Mouse (Mus musculus) lung, adult 2 months (tissue): ENCODE results near the gene Sbsn. TPM values are rescaled to one million over a fixed set of nuclear protein-coding genes. Genes with fewer than 3 reads are reported as not detected.
A peak's percentile ranks its signal among the peaks of the same experiment; 100 is the strongest.

Experiments used
- DNase-seq: peaks from one replicate; pipeline ENCODE4 v3.0.0; 2022
- H3K4me1 ChIP-seq: fragments of 200-500 bp; 2 replicates; pipeline ENCODE4 v1.6.1; 2011; ENCODE audit warnings: low read length; ENCODE audit not compliant: control insufficient read depth, insufficient read depth
- H3K4me3 ChIP-seq: fragments of 200-500 bp; replicated peaks from 2 replicates; pipeline ENCODE3; 2011; ENCODE audit warnings: low read depth, mild to moderate bottlenecking, control low read depth, low read length; ENCODE audit errors: extremely low read depth
- CTCF ChIP-seq: fragments of 200-500 bp; IDR thresholded peaks from 2 replicates; pipeline ENCODE4 v1.5.1; 2011; ENCODE audit warnings: mild to moderate bottlenecking, low read length, control low read depth; ENCODE audit not compliant: insufficient read depth
- POLR2A ChIP-seq: fragments of 200-500 bp; IDR thresholded peaks from 2 replicates; pipeline ENCODE4 v1.6.1; 2011; ENCODE audit warnings: low read depth, mild to moderate bottlenecking, control low read depth, low read length, borderline replicate concordance; ENCODE audit errors: extremely low read depth
- WGBS: fragments of 180-500 bp; shearing (Covaris S2); methylation state at CpG from one replicate; pipeline ENCODE4 v1.1.7; 2018; 5-methylcytosine and 5-hydroxymethylcytosine counted together
- polyA plus RNA-seq: library from polyadenylated mRNA; depleted of rRNA; stranded (reverse); fragments of >200 nt; gene quantifications from 2 replicates; pipeline ENCODE4 v1.2.3, GENCODE M21; 2012

Sbsn gene
- polyA plus RNA-seq, 1 experiment = 60.4 TPM

GRCm38 (mm10) chr7:30749824-30750606, 1.3 kb upstream of the Sbsn start:
- no peak overlapping the region for H3K4me3 ChIP-seq
- DNase-seq = no peak
- TF ChIP-seq POLR2A (no peak), CTCF (no peak)
- H3K4me1 ChIP-seq = no peaks in the 10 kb centered on the region
- WGBS = 71% methylated on average over 13 of the region's 13 CpGs

GRCm38 (mm10) chr7:30757001-30757400, 5.7 kb downstream of the Sbsn start:
- no peak for TF ChIP-seq POLR2A
- TF ChIP-seq CTCF = no peak
- Histone ChIP-seq H3K4me3 (no peak overlapping the region), H3K4me1 (no peaks in the 10 kb centered on the region)
- DNase-seq = no peak
- 63% methylated on average over 3 of the region's 3 CpGs for WGBS

GRCm38 (mm10) chr7:30758853-30759252, 7.6 kb downstream of the Sbsn start:
- no peak for TF ChIP-seq POLR2A
- peak; percentile 29; the same call in 1 of the 2 replicates for TF ChIP-seq CTCF
- WGBS = 27% methylated on average over 4 of the region's 4 CpGs
- no peak overlapping the region for H3K4me3 ChIP-seq
- peak; percentile 16 for DNase-seq
- H3K4me1 ChIP-seq = no peaks in the 10 kb centered on the region

GRCm38 (mm10) chr7:30761769-30762352, 10.6 kb downstream of the Sbsn start:
- no peak for DNase-seq
- 43% methylated on average over 4 of the region's 4 CpGs for WGBS
- H3K4me1 ChIP-seq = no peaks in the 10 kb centered on the region
- H3K4me3 ChIP-seq = no peak overlapping the region
- TF ChIP-seq POLR2A (no peak), CTCF (no peak)

- TF ChIP-seq CTCF (no peak), POLR2A (no peak)
- H3K4me1 ChIP-seq = no peaks in the 10 kb centered on the region
- H3K4me3 ChIP-seq = no peak within 1 kb of the TSS
- DNase-seq = no peak
- WGBS = 57% methylated on average over 5 of the region's 5 CpGs
Observed at GRCm38 (mm10) chr7:30763456-30763855, 12.2 kb downstream of the Sbsn start, which contains the start of gene Dmkn. Gene Dmkn, plus strand, starts transcription at chr7:30763756.

GRCm38 (mm10) chr7:30765173-30765572, 13.9 kb downstream of the Sbsn start:
- H3K4me3 ChIP-seq = no peak overlapping the region
- WGBS = 45% methylated on average over 11 of the region's 11 CpGs
- DNase-seq = no peak
- no peak for TF ChIP-seq CTCF
- no peak for TF ChIP-seq POLR2A
- no peaks in the 10 kb centered on the region for H3K4me1 ChIP-seq

GRCm38 (mm10) chr7:30766408-30766807, 15.1 kb downstream of the Sbsn start:
- no peak for TF ChIP-seq CTCF
- TF ChIP-seq POLR2A = no peak
- 88% methylated on average over 4 of the region's 4 CpGs for WGBS
- Histone ChIP-seq H3K4me3 (no peak overlapping the region), H3K4me1 (no peaks in the 10 kb centered on the region)
- DNase-seq = no peak

GRCm38 (mm10) chr7:30769236-30769635, 18.0 kb downstream of the Sbsn start:
- 31% methylated on average over 9 of the region's 9 CpGs for WGBS
- no peak for DNase-seq
- Histone ChIP-seq H3K4me1 (no peaks in the 10 kb centered on the region), H3K4me3 (no peak overlapping the region)
- TF ChIP-seq POLR2A (no peak), CTCF (no peak)

- 70% methylated on average over 9 of the region's 9 CpGs for WGBS
- no peak overlapping the region for H3K4me3 ChIP-seq
- TF ChIP-seq POLR2A (no peak), CTCF (no peak)
- H3K4me1 ChIP-seq = no peaks in the 10 kb centered on the region
- peak; percentile 13 for DNase-seq
Observed at GRCm38 (mm10) chr7:30776104-30776503, 24.8 kb downstream of the Sbsn start.
